Mouse (Mus musculus) neural tube, embryonic 13.5 days (tissue): ENCODE data around the gene Ccnt1. TPM values are rescaled to one million over a fixed set of nuclear protein-coding genes. Genes with fewer than 3 reads are reported as not detected.
A peak's percentile ranks its signal among the peaks of the same experiment; 100 is the strongest.
"Not testable (repeated sequence)": the region's sequence is repeated elsewhere in the genome, so short reads cannot be mapped to it uniquely, and the experiment has no call there.

Experiments
- ATAC-seq: fragments of 200-750 bp; cut with Nextera tagmentation; 2 replicates; pipeline ENCODE4 v1.8.0; 2017; ENCODE audit warnings: low read depth, mild to moderate bottlenecking, moderate TSS enrichment, moderate library complexity
- H3K27ac ChIP-seq: fragments of 300-500 bp; sonication (generic); replicated peaks from 2 replicates; pipeline ENCODE4 v1.5.1; 2015; ENCODE audit warnings: moderate library complexity, mild to moderate bottlenecking, inconsistent platforms
- H3K27me3 ChIP-seq: fragments of 300-500 bp; sonication (generic); 2 replicates; pipeline ENCODE4 v1.6.1; 2015; ENCODE audit warnings: mild to moderate bottlenecking, inconsistent platforms
- H3K36me3 ChIP-seq: fragments of 300-500 bp; sonication (generic); 2 replicates; pipeline ENCODE4 v1.6.1; 2015; ENCODE audit warnings: mild to moderate bottlenecking, inconsistent platforms
- H3K4me1 ChIP-seq: fragments of 300-500 bp; sonication (generic); replicated peaks from 2 replicates; pipeline ENCODE4 v1.6.1; 2015; ENCODE audit warnings: inconsistent platforms
- H3K4me2 ChIP-seq: fragments of 300-500 bp; sonication (generic); 2 replicates; pipeline ENCODE4 v1.6.1; 2015; ENCODE audit warnings: inconsistent platforms, mild to moderate bottlenecking, moderate library complexity
- H3K4me3 ChIP-seq: fragments of 300-500 bp; sonication (generic); 2 replicates; pipeline ENCODE4 v1.5.1; 2015; ENCODE audit warnings: mild to moderate bottlenecking, inconsistent platforms
- H3K9ac ChIP-seq: fragments of 300-500 bp; sonication (generic); 2 replicates; pipeline ENCODE4 v1.6.1; 2015; ENCODE audit warnings: moderate library complexity, mild to moderate bottlenecking, inconsistent platforms
- H3K9me3 ChIP-seq: fragments of 300-500 bp; sonication (generic); 2 replicates; pipeline ENCODE4 v1.6.1; 2016; ENCODE audit warnings: inconsistent platforms
- whole genome bisulfite sequencing: fragments of 180-500 bp; shearing (Covaris S2); methylation state at CpG from one replicate; pipeline ENCODE4 v1.1.7; 2015; 5-methylcytosine and 5-hydroxymethylcytosine counted together
- polyA plus RNA-seq: library from polyadenylated mRNA; unstranded; fragments of >200 nt; fragmentation: Nextera tagmentation; extraction: Ambion mirVana; gene quantifications from 2 replicates; pipeline ENCODE4 v1.2.1, GENCODE M21; 2015

Gene Ccnt1
- polyA plus RNA-seq, 1 experiment from 2014 or later = 68.7 TPM

DNA sequence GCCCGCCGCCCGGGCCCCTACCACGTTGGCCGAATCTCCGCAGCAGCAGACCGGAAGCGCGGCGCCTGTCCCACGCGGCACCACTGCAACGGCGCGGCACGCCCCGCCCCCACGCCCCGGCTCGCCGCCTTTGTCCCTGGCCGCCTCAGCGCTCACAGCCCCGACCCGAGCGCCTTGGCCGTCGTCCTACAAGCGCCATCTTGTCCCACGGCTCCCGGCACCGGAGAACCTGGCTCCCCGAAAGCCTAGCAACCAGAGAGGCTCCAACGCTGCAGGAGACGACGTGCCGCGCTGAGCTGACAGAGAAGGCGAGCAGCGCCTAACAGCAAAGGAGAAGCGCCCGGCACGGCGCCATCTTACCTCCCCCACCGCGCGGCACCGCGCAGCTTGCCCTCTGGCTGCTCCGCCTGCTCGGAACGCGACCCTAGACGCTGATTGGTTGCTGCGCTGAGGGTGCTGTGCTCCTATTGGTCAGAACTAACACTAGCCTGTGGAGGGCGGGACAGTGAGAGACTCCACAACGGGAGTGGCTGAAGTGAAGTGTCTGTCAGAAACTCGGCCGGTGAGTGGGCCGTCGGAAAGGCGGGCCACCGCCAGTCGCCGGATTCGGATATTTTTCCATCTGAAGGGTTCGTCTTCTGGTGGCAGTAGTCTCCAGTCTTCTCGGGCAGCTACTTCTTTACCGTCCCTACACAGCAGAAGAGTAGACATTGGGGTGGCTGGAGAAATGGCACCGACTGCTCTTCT lies 36.7 kb downstream of the Ccnt1 start, which contains the start of gene Kansl2:
TSS of gene Kansl2 (minus strand) at position 384 of the 747 bp plus-strand sequence.
- H3K27ac ChIP-seq = peak within 1 kb of the TSS; percentile 100

DNA sequence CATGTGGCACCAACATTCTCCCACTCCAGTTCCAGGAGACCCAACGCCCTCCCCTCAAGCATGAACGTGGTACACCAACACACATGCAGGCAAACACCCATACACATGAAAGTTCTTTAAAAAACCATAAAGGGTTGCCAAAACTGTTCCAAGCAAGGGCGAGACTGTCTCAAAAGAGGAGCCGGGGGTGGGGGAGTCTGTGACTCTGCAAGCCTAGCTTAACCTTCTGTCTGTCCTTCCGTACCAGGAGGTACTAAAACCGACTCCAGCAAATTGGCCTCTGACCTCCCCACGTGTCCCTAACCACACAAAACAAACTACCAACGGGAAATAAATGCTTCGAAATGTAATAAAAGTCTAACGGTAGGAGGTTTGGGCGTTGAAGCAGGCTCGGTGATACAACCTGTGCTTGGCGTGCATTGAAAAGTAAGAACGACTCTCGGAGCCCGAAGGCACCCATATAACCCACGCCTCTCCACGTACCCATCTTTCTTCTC lies 37.6 kb downstream of the Ccnt1 start:
- no peaks in the 10 kb centered on the region for H3K9me3 ChIP-seq
- under 1% methylated on average over 18 of the region's 18 CpGs for WGBS
- peak overlapping the region; percentile 94 for H3K9ac ChIP-seq
- H3K4me1 ChIP-seq = peaks cover 28% of the 10 kb centered on the region
- no peak for ATAC-seq
- peaks cover 45% of the 10 kb centered on the region for H3K36me3 ChIP-seq
- peak overlapping the region; percentile 95 for H3K4me2 ChIP-seq
- H3K4me3 ChIP-seq = peak overlapping the region; percentile 84
- H3K27ac ChIP-seq = no peak overlapping the region; the same call in 1 of the 2 replicates
- no peaks in the 10 kb centered on the region for H3K27me3 ChIP-seq

More for the DNA sequence above, 36.7 kb downstream of the Ccnt1 start, which contains the start of gene Kansl2:
- Histone ChIP-seq H3K9ac (peak within 1 kb of the TSS; percentile 94), H3K4me2 (peak within 1 kb of the TSS; percentile 95), H3K36me3 (peaks cover 37% of the 10 kb centered on the region), H3K4me3 (peak within 1 kb of the TSS; percentile 84), H3K9me3 (no peaks in the 10 kb centered on the region), H3K27me3 (no peaks in the 10 kb centered on the region), H3K4me1 (peaks cover 28% of the 10 kb centered on the region)
- WGBS = under 1% methylated on average over 69 of the region's 70 CpGs
- ATAC-seq = peak; percentile 100

DNA sequence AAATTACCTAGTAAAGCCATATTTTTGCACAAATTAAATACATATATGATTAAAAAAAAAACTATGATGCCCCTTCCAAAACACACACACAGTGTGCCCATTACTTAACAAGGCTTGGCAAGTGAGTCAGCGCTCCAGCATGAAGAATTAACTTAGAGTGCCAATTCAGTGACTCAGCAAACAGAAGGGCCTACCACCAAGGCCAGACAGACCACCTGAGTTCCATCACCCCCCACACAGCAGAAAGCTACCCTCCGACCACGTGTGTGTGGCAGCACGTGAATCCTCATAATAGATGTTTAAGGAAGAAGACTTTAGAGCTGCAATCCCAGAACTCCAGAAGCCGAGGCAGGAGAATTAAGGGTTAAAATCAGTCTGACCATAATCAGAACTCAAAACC lies 38.4 kb downstream of the Ccnt1 start:
- ATAC-seq = no peak
- H3K9me3 ChIP-seq = no peaks in the 10 kb centered on the region
- 38% methylated on average over 5 of the region's 5 CpGs for WGBS
- H3K4me2 ChIP-seq = peak overlapping the region; percentile 95
- H3K4me1 ChIP-seq = peaks cover 34% of the 10 kb centered on the region
- H3K9ac ChIP-seq = peak overlapping the region; percentile 94
- H3K36me3 ChIP-seq = peaks cover 45% of the 10 kb centered on the region
- no peaks in the 10 kb centered on the region for H3K27me3 ChIP-seq
- peak overlapping the region; percentile 84 for H3K4me3 ChIP-seq
- H3K27ac ChIP-seq = no peak overlapping the region

DNA sequence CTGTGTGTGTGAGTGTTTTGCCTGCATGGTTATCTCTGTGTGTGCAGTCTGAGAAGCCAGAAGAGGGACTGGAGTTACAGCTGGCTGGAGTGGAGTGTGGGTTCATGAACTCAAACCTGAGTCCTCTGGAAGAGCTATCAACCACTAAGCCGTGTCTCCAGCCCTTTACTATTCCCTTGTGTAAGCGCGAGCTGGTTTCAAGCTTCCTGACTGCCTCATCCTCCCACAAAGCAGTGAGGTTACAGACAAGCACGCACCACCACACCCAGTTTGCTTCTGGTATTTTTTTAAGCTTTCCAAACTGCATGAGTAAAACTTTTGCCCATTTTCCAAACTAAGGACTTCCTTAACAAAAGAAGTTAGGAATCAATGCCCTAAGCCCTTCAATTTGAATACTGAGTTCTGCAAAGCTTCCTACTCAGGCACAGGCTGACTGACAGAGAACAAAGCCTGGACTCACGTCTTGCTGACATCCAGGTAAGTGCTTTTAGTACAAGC lies 42.6 kb downstream of the Ccnt1 start:
- WGBS = 84% methylated on average over 5 of the region's 5 CpGs
- Histone ChIP-seq H3K9me3 (no peaks in the 10 kb centered on the region), H3K4me3 (no peak overlapping the region), H3K4me1 (peaks cover 39% of the 10 kb centered on the region), H3K36me3 (peaks cover 82% of the 10 kb centered on the region), H3K27me3 (no peaks in the 10 kb centered on the region), H3K27ac (no peak overlapping the region), H3K9ac (no peak overlapping the region), H3K4me2 (no peak overlapping the region)
- ATAC-seq = no peak

DNA sequence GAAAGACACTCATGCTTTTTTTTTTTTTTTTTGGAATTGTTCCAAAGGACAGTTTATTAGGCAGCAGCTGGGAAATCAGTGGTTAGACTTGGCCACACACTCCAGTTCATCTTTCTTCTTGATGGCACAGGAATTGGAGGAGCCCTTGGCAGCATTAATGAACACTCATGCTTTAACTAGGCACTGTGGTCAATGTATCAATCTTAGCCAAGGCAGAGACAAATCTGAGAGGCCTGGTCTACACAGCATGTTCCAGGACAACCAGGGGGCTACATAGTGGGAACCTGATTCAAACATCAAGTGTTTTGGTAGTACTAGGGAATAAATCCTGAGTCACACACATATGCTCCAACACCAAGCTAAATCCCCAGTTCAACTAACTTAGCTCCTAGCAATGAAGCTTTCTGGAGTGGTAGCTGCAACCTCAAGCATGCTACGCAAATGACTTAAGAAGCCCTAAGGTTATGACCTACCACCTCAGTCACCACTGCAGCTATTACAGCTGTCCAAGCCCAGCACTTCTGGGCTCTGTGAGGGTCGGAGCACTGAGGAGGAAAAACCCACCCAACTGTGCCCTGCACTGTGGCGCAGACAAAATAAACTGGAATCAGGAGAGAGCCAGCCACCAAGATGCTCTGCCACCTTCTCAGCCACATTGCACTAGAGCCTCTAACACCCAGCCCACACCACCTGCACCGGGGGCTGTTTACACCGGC lies 43.5 kb downstream of the Ccnt1 start:
- no peaks in the 10 kb centered on the region for H3K9me3 ChIP-seq
- H3K4me1 ChIP-seq = peaks cover 30% of the 10 kb centered on the region
- no peak overlapping the region for H3K4me3 ChIP-seq
- H3K27ac ChIP-seq = no peak overlapping the region
- WGBS = 96% methylated on average over 5 of the region's 5 CpGs
- H3K36me3 ChIP-seq = peaks cover 91% of the 10 kb centered on the region
- H3K9ac ChIP-seq = no peak overlapping the region
- no peaks in the 10 kb centered on the region for H3K27me3 ChIP-seq
- no peak for ATAC-seq
- no peak overlapping the region for H3K4me2 ChIP-seq

DNA sequence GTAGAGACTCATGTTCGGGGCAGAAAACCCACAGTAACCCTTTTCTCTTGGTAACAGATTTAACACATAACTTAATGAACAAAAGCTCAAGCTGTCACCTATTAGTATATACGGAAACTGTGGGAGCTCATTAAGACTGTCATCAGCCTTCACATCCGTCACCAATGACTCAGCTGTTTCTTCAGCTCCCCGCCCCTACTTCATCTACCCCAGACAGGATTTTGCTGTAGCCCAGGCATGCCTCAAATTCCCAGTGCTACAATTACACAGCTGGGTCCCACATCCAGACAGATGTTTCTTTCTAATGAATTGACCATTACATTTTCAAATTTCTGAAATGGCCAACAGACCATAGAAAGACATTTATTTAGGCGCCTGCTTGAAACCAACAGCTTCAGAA lies 44.7 kb downstream of the Ccnt1 start:
- no peak for ATAC-seq
- Histone ChIP-seq H3K9me3 (no peaks in the 10 kb centered on the region), H3K27me3 (no peaks in the 10 kb centered on the region), H3K27ac (no peak overlapping the region), H3K9ac (no peak overlapping the region), H3K4me2 (no peak overlapping the region), H3K4me1 (peaks cover 19% of the 10 kb centered on the region), H3K36me3 (peaks cover 95% of the 10 kb centered on the region), H3K4me3 (no peak overlapping the region)
- WGBS = 37% methylated on average over 5 of the region's 5 CpGs

DNA sequence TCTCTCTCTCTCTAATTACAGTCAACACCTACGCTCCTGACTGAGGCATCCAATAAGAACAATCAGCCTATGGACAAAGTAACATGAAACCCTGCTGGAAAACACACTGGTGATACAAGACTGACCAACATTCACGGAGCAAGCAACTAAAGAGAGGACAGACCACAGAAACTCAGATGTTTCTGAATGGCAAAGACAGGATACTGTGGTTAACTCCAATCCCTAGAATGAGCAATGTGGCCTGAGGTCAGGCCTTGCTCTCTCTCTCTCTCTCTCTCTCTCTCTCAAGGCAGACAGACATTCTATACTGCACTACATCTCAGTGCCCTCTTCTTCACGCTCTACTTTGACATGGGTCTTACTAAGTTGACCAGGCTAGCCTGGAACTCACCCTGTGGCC lies 49.5 kb downstream of the Ccnt1 start:
- Histone ChIP-seq H3K9ac (no peak overlapping the region), H3K36me3 (peaks cover 82% of the 10 kb centered on the region), H3K27me3 (no peaks in the 10 kb centered on the region), H3K4me2 (no peak overlapping the region), H3K4me1 (0 out of 2 replicates have a peak, but pooled peaks cover 4% of the 10 kb centered on the region), H3K4me3 (no peak overlapping the region), H3K27ac (no peak overlapping the region), H3K9me3 (no peaks in the 10 kb centered on the region)
- 88% methylated on average over 3 of the region's 3 CpGs for WGBS
- ATAC-seq = no peak

DNA sequence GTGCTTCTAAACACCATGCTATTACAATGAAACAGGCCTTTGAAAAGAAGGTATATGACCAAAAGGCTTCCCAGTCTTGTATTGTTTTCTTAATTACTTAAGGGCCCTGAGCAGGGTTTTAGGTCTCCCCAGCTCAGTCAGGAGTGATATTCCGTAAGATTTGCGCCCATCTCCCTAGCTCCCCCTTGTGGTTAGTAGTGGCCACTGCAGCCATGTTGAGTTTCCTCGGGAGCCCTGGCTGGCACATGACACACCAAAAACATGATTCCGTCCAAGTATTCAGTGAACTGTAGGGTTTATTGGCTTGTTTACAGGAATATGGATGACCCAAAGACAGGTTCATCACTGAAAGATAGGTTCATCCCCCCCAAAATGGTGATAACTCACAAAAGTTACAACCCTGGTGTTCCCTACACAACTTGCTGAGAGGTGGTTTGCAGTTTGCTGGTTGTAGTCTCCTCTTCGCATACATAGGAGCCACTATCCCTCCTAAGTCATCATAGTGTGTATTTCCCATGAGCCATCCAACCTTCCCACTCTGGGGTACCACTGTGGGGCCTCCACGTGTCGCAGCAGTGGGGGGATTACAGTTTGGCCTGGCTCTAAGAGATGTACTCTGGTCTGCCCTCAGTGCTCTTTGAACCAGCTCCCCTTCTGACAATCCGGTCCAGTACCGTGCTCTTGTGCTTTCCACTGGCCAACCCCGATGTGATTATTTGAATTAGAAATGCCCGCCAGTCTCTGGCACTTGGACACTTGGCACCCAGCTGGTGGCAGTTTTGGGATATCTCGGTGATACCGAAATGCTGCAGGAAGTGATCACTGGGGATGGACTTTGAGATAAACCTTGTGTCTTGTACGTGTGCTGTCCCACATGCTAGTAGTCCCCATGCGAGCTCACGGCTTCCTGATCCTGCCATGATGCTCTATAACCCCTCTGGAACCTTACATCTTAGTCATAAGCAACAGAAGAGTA lies 53.1 kb downstream of the Ccnt1 start:
- no peak overlapping the region for H3K4me3 ChIP-seq
- no peak overlapping the region for H3K9ac ChIP-seq
- H3K9me3 ChIP-seq = no peaks in the 10 kb centered on the region
- H3K27me3 ChIP-seq = no peaks in the 10 kb centered on the region
- H3K4me1 ChIP-seq = peaks cover 4% of the 10 kb centered on the region; the same call in 1 of the 2 replicates
- WGBS = 69% methylated on average over 16 of the region's 16 CpGs
- peaks cover 54% of the 10 kb centered on the region for H3K36me3 ChIP-seq
- 0 out of 2 replicates have a peak, but pooled peaks have one; percentile 15 for ATAC-seq
- H3K4me2 ChIP-seq = no peak overlapping the region
- H3K27ac ChIP-seq = no peak overlapping the region

DNA sequence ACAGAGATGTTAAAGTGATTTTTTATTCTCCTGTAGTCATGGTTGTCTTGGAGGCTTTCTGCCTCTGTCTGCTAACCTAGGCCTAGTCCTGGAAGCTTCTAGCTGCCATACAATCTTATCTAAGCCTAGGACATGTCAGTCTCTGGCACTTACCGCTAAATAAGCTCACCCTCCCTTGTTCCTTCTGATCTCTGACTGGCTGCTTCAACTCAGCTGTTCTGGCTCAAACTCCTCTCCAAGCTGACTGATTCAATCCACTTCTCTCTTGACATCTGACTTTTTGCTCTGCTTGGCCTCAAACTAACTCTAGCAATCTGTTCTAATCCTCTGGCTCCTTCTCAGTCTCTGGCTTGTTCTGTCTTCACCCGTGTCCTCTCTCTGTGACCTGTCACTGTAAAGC lies 55.9 kb downstream of the Ccnt1 start:
- H3K27ac ChIP-seq, H3K4me2 ChIP-seq, ATAC-seq, H3K9me3 ChIP-seq, H3K4me3 ChIP-seq, H3K27me3 ChIP-seq, H3K9ac ChIP-seq: not testable (repeated sequence)
- Histone ChIP-seq H3K36me3 (peaks cover 26% of the 10 kb centered on the region), H3K4me1 (peaks cover 16% of the 10 kb centered on the region)
- WGBS = 93% methylated on average over 2 of the region's 2 CpGs

DNA sequence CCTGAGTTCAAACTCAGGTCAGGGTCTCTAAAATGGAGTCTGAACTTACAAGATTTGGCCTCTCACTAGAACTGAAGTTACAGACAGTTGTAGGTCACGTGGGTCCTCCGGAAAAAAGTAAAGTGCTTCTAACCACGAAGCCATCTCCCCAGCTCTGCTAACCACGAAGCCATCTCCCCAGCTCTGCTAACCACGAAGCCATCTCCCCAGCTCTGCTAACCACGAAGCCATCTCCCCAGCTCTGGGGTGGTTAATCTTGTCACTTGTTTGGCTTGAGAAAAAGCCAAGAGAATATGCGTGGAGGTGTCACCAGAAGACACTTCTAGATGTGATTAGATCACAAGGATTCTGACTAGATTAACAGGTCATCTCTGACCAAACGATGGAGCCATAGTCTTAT lies 56.6 kb downstream of the Ccnt1 start:
- ATAC-seq = no peak

DNA sequence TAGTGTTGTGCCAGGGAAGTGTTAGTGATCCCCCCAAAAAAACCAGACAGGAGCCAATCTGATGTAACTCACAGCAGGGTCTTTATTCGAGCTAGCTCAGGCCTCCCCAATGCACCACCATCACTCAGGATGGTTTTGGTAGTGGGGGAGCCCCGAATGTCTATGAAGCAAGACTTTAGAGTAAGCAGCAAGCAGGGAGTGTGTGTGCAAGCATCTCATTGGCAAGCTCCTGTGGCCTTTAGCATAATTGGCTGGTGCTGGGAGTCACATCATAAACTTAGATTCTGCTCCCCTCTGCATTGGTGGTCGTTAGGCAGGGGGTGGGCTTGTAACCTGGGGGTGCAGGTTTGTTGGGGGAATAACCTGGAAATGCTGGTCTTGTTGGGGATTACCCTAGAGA lies 57.0 kb downstream of the Ccnt1 start:
- Histone ChIP-seq H3K4me1 (peaks cover 16% of the 10 kb centered on the region), H3K36me3 (peaks cover 21% of the 10 kb centered on the region)
- ATAC-seq, H3K27ac ChIP-seq, H3K4me2 ChIP-seq, H3K27me3 ChIP-seq, H3K4me3 ChIP-seq, H3K9ac ChIP-seq, H3K9me3 ChIP-seq: not testable (repeated sequence)
- WGBS = 56% methylated on average over 3 of the region's 3 CpGs

More for the DNA sequence above, 56.6 kb downstream of the Ccnt1 start:
- H3K27ac ChIP-seq = no peak overlapping the region
- no peak overlapping the region for H3K4me2 ChIP-seq
- no peaks in the 10 kb centered on the region for H3K27me3 ChIP-seq
- H3K4me3 ChIP-seq = no peak overlapping the region
- H3K36me3 ChIP-seq = peaks cover 21% of the 10 kb centered on the region
- H3K9me3 ChIP-seq = no peaks in the 10 kb centered on the region
- peaks cover 16% of the 10 kb centered on the region for H3K4me1 ChIP-seq
- 81% methylated on average over 8 of the region's 8 CpGs for WGBS
- H3K9ac ChIP-seq = no peak overlapping the region
